Mouse (Mus musculus): ENCODE measurements around the gene Ivd. TPM values are rescaled to one million over a fixed set of nuclear protein-coding genes. Genes with fewer than 3 reads are reported as not detected.

Ivd gene
- total and polyA plus RNA-seq, 2 experiments from 2014 or later, result 92.2 to 163 TPM

- H3K4me2 ChIP-seq (ENCODE audit: low read depth, low read length), result no peak overlapping the region
- no peak overlapping the region for H3K4me3 ChIP-seq (ENCODE audit: low read depth, low read length)
- DNase-seq (ENCODE audit: low spot score), result no peak
- 64% methylated on average over 3 of the region's 3 CpGs for WGBS
- H3K9me3 ChIP-seq (replicated peaks; ENCODE audit: control insufficient read depth, low read length), result no peaks in the 10 kb centered on the region
- H3K27ac ChIP-seq (ENCODE audit: low read depth), result no peak overlapping the region
- no peak overlapping the region for H3K9ac ChIP-seq (replicated peaks; ENCODE audit: low read depth, low read length)
- peaks cover 5% of the 10 kb centered on the region; the same call in 1 of the 2 replicates for H3K4me1 ChIP-seq (ENCODE audit: control insufficient read depth, insufficient read depth)
- no peaks in the 10 kb centered on the region for H3K27me3 ChIP-seq (ENCODE audit: control insufficient read depth, insufficient read depth, low read length)
- no peaks in the 10 kb centered on the region for H3K36me3 ChIP-seq (replicated peaks; ENCODE audit: control insufficient read depth, insufficient read depth, low read length)
- TF ChIP-seq CTCF (IDR thresholded peaks at IDR 0.05; ENCODE audit: low read depth) (no peak), EP300 (IDR thresholded peaks at IDR 0.05; ENCODE audit: low read depth) (no peak)
- no peak for ATAC-seq (ENCODE audit: insufficient read depth, low read depth)
Observed at GRCm38 (mm10) chr2:118844427-118844826, 17.3 kb upstream of the Ivd start.

GRCm38 (mm10) chr2:118846246-118846645 is 15.5 kb upstream of the Ivd start:
- Histone ChIP-seq H3K4me1 (ENCODE audit: control insufficient read depth, insufficient read depth) (no peaks in the 10 kb centered on the region; the same call in 1 of the 2 replicates), H3K9me3 (replicated peaks; ENCODE audit: control insufficient read depth, low read length) (no peaks in the 10 kb centered on the region), H3K27me3 (ENCODE audit: control insufficient read depth, insufficient read depth, low read length) (no peaks in the 10 kb centered on the region), H3K4me3 (ENCODE audit: low read depth, low read length) (no peak overlapping the region), H3K27ac (ENCODE audit: low read depth) (no peak overlapping the region), H3K4me2 (ENCODE audit: low read depth, low read length) (no peak overlapping the region), H3K36me3 (replicated peaks; ENCODE audit: control insufficient read depth, insufficient read depth, low read length) (no peaks in the 10 kb centered on the region), H3K9ac (replicated peaks; ENCODE audit: low read depth, low read length) (no peak overlapping the region)
- 47% methylated on average over 7 of the region's 7 CpGs for WGBS
- TF ChIP-seq CTCF (IDR thresholded peaks at IDR 0.05; ENCODE audit: low read depth) (no peak), EP300 (IDR thresholded peaks at IDR 0.05; ENCODE audit: low read depth) (no peak)
- no peak for DNase-seq (ENCODE audit: low spot score)
- ATAC-seq (ENCODE audit: insufficient read depth, low read depth), result no peak

DNA sequence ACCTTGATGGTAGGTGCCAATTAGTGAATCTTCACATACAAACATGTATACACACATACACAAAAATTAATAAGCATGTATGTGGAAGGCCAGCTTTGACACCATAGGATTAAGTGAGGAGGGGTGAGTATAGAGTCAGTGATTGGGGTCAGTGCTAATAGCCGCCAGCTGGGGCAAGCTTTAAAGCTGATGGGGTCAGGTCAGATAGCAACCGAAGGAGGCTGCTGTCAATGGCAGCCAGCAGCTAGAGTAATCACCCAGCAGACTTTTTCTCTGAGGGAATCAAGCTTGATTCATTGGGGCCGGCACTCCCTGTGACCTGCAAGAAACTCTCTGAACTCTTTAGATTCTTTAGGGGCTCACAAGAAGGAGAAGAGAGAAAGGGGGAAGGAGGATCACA is 10.0 kb upstream of the Ivd start:
- no peaks in the 10 kb centered on the region for H3K4me1 ChIP-seq (ENCODE audit: control insufficient read depth, insufficient read depth)
- DNase-seq (ENCODE audit: low spot score), result no peak
- no peak overlapping the region for H3K27ac ChIP-seq (ENCODE audit: low read depth)
- ATAC-seq (ENCODE audit: insufficient read depth, low read depth), result no peak
- no peaks in the 10 kb centered on the region for H3K9me3 ChIP-seq (replicated peaks; ENCODE audit: control insufficient read depth, low read length)
- WGBS, result 48% methylated on average over 3 of the region's 3 CpGs
- H3K4me3 ChIP-seq (ENCODE audit: low read depth, low read length), result no peak overlapping the region
- no peak for TF ChIP-seq CTCF (IDR thresholded peaks at IDR 0.05; ENCODE audit: low read depth)
- TF ChIP-seq EP300 (IDR thresholded peaks at IDR 0.05; ENCODE audit: low read depth), result no peak
- H3K4me2 ChIP-seq (ENCODE audit: low read depth, low read length), result no peak overlapping the region
- no peak overlapping the region for H3K9ac ChIP-seq (replicated peaks; ENCODE audit: low read depth, low read length)
- H3K36me3 ChIP-seq (replicated peaks; ENCODE audit: control insufficient read depth, insufficient read depth, low read length), result no peaks in the 10 kb centered on the region
- no peaks in the 10 kb centered on the region for H3K27me3 ChIP-seq (ENCODE audit: control insufficient read depth, insufficient read depth, low read length)

DNA sequence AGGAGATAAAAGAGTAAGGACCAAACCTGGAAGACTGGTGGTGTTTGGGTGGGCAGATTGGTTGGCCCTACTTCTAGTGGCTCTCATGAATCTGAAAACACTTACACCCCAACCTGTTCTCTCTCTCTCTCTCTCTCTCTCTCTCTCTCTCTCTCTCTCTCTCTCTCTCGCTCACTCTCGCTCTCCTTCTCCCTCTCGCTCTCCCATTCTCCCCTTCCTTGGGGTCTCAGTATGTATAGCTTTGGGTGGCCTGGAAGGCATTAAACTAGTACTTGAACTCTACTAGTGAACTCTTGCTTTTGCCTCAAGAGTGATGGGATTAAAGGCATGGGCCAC is 554 bp downstream of the Ivd start:
- 40% methylated on average over 1 of the region's 3 CpGs for WGBS
- no peaks in the 10 kb centered on the region for H3K27me3 ChIP-seq (ENCODE audit: control insufficient read depth, insufficient read depth, low read length)

GRCm38 (mm10) chr2:118870601-118871000 is 8.8 kb downstream of the Ivd start:
- H3K9me3 ChIP-seq (replicated peaks; ENCODE audit: control insufficient read depth, low read length), result no peaks in the 10 kb centered on the region
- H3K4me3 ChIP-seq (ENCODE audit: low read depth, low read length), result no peak overlapping the region
- no peak overlapping the region for H3K4me2 ChIP-seq (ENCODE audit: low read depth, low read length)
- TF ChIP-seq EP300 (IDR thresholded peaks at IDR 0.05; ENCODE audit: low read depth) (no peak), CTCF (IDR thresholded peaks at IDR 0.05; ENCODE audit: low read depth) (no peak)
- 83% methylated on average over 3 of the region's 3 CpGs for WGBS
- H3K36me3 ChIP-seq (replicated peaks; ENCODE audit: control insufficient read depth, insufficient read depth, low read length), result peaks cover 20% of the 10 kb centered on the region; the same call in 1 of the 2 replicates
- H3K27ac ChIP-seq (ENCODE audit: low read depth), result no peak overlapping the region
- DNase-seq (ENCODE audit: low spot score), result no peak
- H3K27me3 ChIP-seq (ENCODE audit: control insufficient read depth, insufficient read depth, low read length), result no peaks in the 10 kb centered on the region
- H3K4me1 ChIP-seq (ENCODE audit: control insufficient read depth, insufficient read depth), result no peaks in the 10 kb centered on the region; the same call in none of the 2 replicates
- H3K9ac ChIP-seq (replicated peaks; ENCODE audit: low read depth, low read length), result no peak overlapping the region
- ATAC-seq (ENCODE audit: insufficient read depth, low read depth), result no peak

More for the DNA sequence above, 554 bp downstream of the Ivd start:
- H3K4me1 ChIP-seq (ENCODE audit: control insufficient read depth, insufficient read depth), result peaks cover 8% of the 10 kb centered on the region
- no peaks in the 10 kb centered on the region for H3K9me3 ChIP-seq (replicated peaks; ENCODE audit: control insufficient read depth, low read length)
- peak overlapping the region; percentile 83 for H3K4me2 ChIP-seq (ENCODE audit: low read depth, low read length)
- peak overlapping the region; percentile 69 for H3K4me3 ChIP-seq (ENCODE audit: low read depth, low read length)
- peak overlapping the region; percentile 67 for H3K9ac ChIP-seq (replicated peaks; ENCODE audit: low read depth, low read length)
- TF ChIP-seq CTCF (IDR thresholded peaks at IDR 0.05; ENCODE audit: low read depth), result no peak
- TF ChIP-seq EP300 (IDR thresholded peaks at IDR 0.05; ENCODE audit: low read depth), result no peak
- H3K36me3 ChIP-seq (replicated peaks; ENCODE audit: control insufficient read depth, insufficient read depth, low read length), result no peaks in the 10 kb centered on the region
- DNase-seq (ENCODE audit: low spot score) (no peak), ATAC-seq (ENCODE audit: insufficient read depth, low read depth) (no peak)
- H3K27ac ChIP-seq (ENCODE audit: low read depth), result peak overlapping the region; percentile 78

GRCm38 (mm10) chr2:118871032-118871431 is 9.3 kb downstream of the Ivd start:
- no peak for DNase-seq (ENCODE audit: low spot score)
- Histone ChIP-seq H3K4me3 (ENCODE audit: low read depth, low read length) (no peak overlapping the region), H3K4me2 (ENCODE audit: low read depth, low read length) (no peak overlapping the region), H3K27me3 (ENCODE audit: control insufficient read depth, insufficient read depth, low read length) (no peaks in the 10 kb centered on the region), H3K36me3 (replicated peaks; ENCODE audit: control insufficient read depth, insufficient read depth, low read length) (peaks cover 21% of the 10 kb centered on the region), H3K9me3 (replicated peaks; ENCODE audit: control insufficient read depth, low read length) (no peaks in the 10 kb centered on the region), H3K4me1 (ENCODE audit: control insufficient read depth, insufficient read depth) (no peaks in the 10 kb centered on the region; the same call in none of the 2 replicates), H3K9ac (replicated peaks; ENCODE audit: low read depth, low read length) (no peak overlapping the region), H3K27ac (ENCODE audit: low read depth) (no peak overlapping the region)
- ATAC-seq (ENCODE audit: insufficient read depth, low read depth), result no peak
- WGBS, result 15% methylated on average over 1 of the region's 1 CpGs
- TF ChIP-seq CTCF (IDR thresholded peaks at IDR 0.05; ENCODE audit: low read depth) (no peak), EP300 (IDR thresholded peaks at IDR 0.05; ENCODE audit: low read depth) (no peak)

All from heart, postnatal 0 days (tissue).